Mouse (Mus musculus) heart, postnatal 14 days (tissue): ENCODE results near the gene Oaf. TPM values are rescaled to one million over a fixed set of nuclear protein-coding genes. Genes with fewer than 3 reads are reported as not detected.

Source experiments
- DNase-seq, 2 experiments: peaks; one replicate each; pipeline ENCODE4 v3.0.0; 2021 to 2022
- intact Hi-C: fragments of 180-260 bp; cut with DNase I; formaldehyde crosslinking; loops from one replicate; pipeline ENCODE4 v1.15.1; 2025
- long read RNA-seq, 2 experiments: library from polyadenylated mRNA; stranded (forward); transcript quantifications; one replicate each; pipeline ENCODE4 v2.0.0; 2021
- total RNA-seq, 2 experiments: library from RNA; stranded (reverse); gene quantifications; 2 replicates each; pipeline ENCODE4 v1.2.3; 2021

The Oaf gene
- total RNA-seq, result 10 to 100 TPM; 13.0 to 14.9 TPM
- long read RNA-seq, experiment 1, transcript Oaf-201 (4 exons, 2,526 nt), result major isoform, 51 of 57 reads
- long read RNA-seq, experiment 1, partial matches to known transcripts, result 1 of 57 reads
- long read RNA-seq, experiment 1, other reads (novel, unspliced or antisense), result 5 of 57 reads
- long read RNA-seq, experiment 2, transcript Oaf-201 (4 exons, 2,526 nt), result major isoform, 46 of 48 reads
- long read RNA-seq, experiment 2, partial matches to known transcripts, result 0 of 48 reads
- long read RNA-seq, experiment 2, other reads (novel, unspliced or antisense), result 2 of 48 reads

GRCm38 (mm10) chr9:43239712-43240593, at the start of gene Oaf:
Gene Oaf (minus strand): TSS chr9:43239911.
- intact Hi-C loops, result no loop called here
- DNase-seq, result peak; percentile 88 to 90

GRCm38 (mm10) chr9:43286870-43287269, 47.2 kb upstream of the Oaf start:
- intact Hi-C loops, result loop anchor here (5.0 kb wide), 1 partner anchor 515 kb away; no protein-coding TSS in a partner anchor
- peak; percentile 69 to 82 for DNase-seq

GRCm38 (mm10) chr9:43285281-43285680, 45.6 kb upstream of the Oaf start:
- no peak for DNase-seq
- intact Hi-C loops, result loop anchor here (5.0 kb wide), 1 partner anchor 517 kb away; no protein-coding TSS in a partner anchor

DNA sequence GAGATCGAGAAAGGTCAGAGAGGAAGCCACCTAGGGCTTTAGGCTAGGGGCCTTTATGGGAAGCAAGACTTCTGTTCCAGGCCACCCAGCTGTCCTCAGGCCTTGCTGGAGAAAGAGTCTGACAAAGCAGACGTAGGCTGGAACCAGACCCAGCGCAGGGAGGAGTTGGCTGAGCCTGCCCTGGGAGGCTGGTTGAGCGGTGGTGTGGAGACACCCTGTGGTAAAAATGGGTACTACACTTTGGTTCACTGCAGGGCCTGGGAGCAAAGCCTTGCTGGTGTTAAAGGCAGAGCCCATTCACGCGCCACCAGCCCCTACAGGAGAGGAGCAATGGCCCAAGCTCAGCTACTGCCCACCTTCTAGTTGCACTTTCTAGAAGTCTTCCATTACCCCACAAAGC, 44.6 kb upstream of the Oaf start:
- peak; percentile 83 to 91 for DNase-seq
- intact Hi-C loops, result loop anchor here (1.0 to 5.0 kb wide), 4 partner anchors 47 to 277 kb away; no protein-coding TSS in a partner anchor

DNA sequence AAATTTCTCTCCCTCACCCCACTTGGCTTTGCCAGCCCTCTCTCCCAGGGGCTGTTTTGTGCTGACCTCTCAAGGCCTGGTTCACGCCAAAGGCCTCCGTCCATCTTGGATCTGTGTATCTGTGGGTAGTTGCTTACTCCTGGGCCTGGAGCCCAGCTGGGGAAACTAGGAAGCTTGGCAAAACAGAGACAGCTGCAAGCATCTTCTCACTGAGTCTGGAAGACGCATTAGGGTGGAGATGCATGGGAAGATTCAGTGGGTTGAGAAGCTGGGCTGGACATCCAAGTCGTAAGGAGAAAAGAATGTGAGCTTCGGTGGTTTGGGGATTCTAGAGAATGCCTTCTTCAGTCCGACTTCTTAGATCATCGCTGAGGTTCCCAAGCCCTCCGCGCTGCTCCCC, 34.0 kb upstream of the Oaf start:
- no peak for DNase-seq
- intact Hi-C loops, result no loop called here

DNA sequence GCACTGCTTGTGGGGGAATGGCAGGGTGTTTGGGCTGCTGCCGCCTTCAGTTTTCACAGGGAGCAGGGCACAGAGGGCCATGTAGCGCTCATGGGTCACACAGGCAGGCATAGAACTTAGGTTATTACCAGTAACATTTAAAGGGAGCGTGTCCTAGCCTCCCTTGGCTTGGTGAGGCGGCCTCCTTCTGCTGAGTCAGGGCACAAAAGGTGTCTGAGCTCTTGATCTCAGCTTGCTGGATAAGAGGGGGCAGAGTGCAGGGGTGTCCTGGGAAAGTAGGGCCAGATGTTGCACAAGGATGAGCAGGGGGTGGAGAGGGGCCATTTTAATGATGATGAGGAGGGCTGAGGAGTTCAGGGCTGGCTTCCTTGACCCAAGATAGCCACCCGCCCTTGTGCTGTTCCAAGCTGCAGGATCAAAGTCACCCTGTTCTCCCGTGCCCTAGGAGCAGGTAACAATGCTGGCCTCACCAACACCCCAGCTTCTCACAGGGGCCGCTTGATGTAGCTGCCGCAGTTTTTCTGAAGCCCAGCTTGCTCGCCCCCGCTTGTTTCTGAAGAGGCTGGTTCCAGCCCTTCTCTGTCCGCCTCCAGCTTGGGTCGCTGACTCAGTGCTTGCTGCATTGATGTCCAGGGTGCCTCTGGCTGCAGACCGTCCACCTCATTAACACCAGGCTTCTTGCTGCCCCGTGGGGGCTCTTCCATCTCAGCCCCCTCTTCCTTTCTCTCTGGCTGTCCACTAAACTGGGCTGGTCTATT, 32.2 kb upstream of the Oaf start:
- intact Hi-C loops, result no loop called here
- no peak for DNase-seq

GRCm38 (mm10) chr9:43270723-43271252, 31.1 kb upstream of the Oaf start:
- no peak for DNase-seq
- intact Hi-C loops, result no loop called here

DNA sequence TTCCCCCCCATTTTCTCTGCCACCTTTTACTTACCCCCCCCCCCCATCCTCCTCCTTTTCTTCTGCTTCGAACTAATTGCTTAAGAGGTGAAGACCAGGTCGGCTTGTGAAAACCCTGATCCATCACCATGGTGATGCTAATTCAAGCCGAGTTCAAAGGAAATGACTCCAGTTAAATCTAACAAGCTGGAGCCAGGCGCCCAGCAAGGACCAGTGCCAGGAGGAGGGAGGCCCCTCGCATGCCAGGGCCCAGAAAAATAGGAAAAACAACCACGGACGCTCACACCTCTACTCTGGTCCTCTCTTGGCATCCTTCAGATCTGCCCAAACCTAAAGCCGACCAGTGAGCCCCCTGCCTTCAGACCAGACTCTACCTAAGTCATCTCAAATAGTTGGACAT, 29.5 kb upstream of the Oaf start:
- intact Hi-C loops, result no loop called here
- DNase-seq, result no peak

DNA sequence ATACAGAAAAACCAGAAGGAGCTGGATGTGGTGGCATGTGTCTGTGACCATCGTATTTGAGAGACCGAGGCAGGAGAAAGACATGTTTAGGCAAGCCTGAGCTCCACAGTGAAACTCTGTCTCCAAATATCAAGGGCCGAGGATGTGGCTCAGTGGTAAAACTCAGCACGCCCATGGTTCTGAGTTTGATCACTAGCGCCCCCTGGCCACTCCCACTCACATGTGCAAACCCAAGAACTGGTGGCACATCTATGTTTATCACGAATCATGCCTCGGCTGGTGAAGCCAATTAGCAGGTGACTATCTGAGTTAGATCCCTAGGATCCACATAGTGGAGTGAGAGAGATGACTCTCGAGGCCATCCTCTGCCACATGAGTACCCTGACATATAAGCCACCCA, 27.6 kb upstream of the Oaf start:
- intact Hi-C loops, result no loop called here
- DNase-seq, result peak; percentile 39 to 40

DNA sequence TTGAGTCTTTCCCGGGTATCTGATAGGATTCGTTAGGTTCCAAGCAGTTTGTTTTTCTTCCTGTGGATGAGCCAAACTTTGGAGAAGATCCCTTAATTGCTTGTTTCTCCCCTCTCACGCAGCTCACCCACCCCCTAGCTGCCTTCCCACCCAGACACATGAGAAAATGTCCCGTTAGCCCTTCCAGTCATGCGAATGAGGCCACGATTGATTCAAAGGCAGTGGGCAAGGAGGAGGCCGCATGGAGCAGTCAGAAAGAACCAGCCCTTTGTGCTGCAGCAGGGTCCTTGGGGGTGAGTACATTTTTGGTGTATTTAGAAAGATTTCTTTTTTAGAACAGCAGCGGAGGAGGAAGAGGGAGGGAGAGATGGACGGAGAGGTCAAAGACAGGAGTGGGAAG, 25.5 kb upstream of the Oaf start:
- intact Hi-C loops, result no loop called here
- peak in 1 of 2 experiments; percentile 26 for DNase-seq

- DNase-seq, result peak; percentile 67 to 70
Observed at GRCm38 (mm10) chr9:43263946-43264451, 24.3 kb upstream of the Oaf start.

DNA sequence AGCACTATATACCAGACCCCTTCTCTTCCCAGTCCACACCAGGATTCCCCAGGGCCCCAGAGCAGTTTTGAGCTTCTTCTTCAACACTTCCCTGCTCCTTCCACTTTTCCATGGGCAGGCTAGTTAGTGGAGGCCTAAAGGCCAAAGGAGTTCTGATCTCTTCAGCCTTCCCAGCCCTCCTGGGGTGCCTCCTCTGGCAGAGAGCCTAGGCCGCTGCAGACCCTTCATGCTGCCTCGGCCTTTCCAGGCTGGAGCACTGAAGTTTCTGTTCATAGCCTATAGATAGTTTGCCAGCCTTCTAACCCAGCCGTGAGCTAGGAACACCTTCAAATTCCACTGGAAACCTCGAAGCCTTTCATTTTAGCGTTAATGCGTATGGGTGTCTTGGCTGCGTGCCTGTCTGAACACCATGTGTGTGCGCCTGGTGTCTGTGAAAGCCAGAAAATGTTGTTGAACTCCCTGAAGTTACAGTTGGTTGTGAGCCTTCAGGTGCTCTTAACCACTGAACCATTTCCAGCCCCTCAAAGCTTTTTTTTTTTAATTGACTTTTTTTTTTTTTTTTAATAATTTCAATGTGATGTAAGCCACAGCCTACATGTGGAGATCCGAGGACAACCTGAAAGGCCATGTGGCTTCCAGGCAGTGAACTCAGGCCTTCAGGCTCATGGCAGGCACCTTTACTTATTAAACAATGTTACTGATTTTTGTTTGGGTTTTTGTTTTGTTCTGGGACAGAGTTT, 23.3 kb upstream of the Oaf start:
- no peak for DNase-seq
- intact Hi-C loops, result no loop called here

More at GRCm38 (mm10) chr9:43263946-43264451, 24.3 kb upstream of the Oaf start:
- intact Hi-C loops, result no loop called here

GRCm38 (mm10) chr9:43262390-43262789, 22.7 kb upstream of the Oaf start:
- intact Hi-C loops, result no loop called here
- DNase-seq, result no peak

- intact Hi-C loops, result no loop called here
- DNase-seq, result no peak
Observed at GRCm38 (mm10) chr9:43261941-43262340, 22.2 kb upstream of the Oaf start.

GRCm38 (mm10) chr9:43261124-43261907, 21.6 kb upstream of the Oaf start:
- intact Hi-C loops, result no loop called here
- DNase-seq, result no peak

DNA sequence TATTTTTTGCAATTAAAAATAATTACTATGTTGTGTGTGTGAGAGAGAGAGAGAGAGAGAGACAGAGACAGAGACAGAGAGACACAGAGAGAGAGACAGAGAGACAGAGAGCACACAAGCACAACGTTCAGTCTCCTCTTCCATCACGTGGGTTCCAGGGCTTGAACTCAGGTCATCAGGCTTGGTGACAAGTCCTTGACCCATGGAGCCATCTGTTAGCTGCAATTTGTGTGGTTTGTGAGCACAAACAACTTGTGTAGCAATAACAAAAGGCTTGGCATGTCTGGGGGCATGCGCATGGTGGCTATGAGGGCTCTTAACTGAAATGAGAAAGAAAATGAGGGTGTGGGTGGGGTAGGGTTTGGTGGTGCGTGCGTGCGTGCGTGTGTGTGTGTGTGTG, 20.9 kb upstream of the Oaf start:
- intact Hi-C loops, result no loop called here
- DNase-seq, result no peak

DNA sequence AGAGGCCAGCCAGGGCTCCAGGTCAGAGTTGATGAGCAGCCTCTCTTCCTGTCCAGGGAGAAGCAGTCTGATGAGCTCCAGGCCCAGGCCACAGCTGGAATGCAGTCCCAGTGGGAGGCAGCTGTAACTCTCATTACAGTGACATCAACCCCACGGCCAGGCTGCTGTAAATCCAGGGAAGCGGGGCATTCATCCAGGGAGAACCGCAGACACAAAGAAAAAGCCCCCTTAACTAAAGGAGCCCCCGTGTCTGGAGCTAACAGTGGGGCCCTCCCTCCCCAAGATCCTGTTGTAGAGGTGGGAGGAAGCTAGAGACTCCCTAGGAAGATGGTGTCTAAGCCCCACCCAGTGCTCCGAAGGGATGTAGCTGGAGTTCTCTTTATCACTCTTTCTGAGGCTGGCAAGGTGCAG, 13.6 kb upstream of the Oaf start:
- DNase-seq, result peak; percentile 66 to 78
- intact Hi-C loops, result no loop called here

- DNase-seq, result no peak
- intact Hi-C loops, result no loop called here
Observed at GRCm38 (mm10) chr9:43252790-43253189, 13.1 kb upstream of the Oaf start.

DNA sequence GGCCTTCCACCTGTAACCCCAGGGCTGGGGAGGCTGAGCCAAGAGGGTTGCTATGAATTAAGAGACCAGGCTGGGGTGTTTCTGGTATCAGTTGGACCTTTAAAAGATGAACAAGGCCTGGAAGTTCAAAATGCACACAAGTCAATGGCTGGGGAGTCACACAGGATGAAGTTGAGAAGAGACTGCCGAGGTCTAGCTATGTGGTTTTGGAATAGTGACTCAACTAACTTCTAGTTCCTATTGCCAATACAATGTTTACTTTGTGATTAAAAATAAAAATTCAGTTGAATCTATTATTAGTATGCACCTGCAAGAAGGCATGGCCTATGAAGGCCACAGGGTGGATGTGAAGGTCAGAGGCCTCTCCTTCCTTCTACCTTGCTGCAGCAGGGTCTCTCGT, 12.1 kb upstream of the Oaf start:
- intact Hi-C loops, result no loop called here
- no peak for DNase-seq
